Mouse (Mus musculus): ENCODE results near the gene Jkamp. TPM values are rescaled to one million over a fixed set of nuclear protein-coding genes. Genes with fewer than 3 reads are reported as not detected.
A peak's percentile ranks its signal among the peaks of the same experiment; 100 is the strongest.

Gene Jkamp
- polyA plus RNA-seq, 1 experiment from 2014 or later, result 95.7 TPM

GRCm38 (mm10) chr12:72104027-72104426 is 18.6 kb downstream of the Jkamp start:
- WGBS, result 87% methylated on average over 5 of the region's 5 CpGs
- Histone ChIP-seq H3K4me3 (no peak overlapping the region), H3K36me3 (peaks cover 24% of the 10 kb centered on the region), H3K27me3 (ENCODE audit: insufficient read depth, poor library complexity, severe bottlenecking) (no peaks in the 10 kb centered on the region), H3K9me3 (no peaks in the 10 kb centered on the region), H3K4me1 (replicated peaks) (peaks cover 6% of the 10 kb centered on the region; the same call in 1 of the 2 replicates), H3K27ac (no peak overlapping the region)
- no peak for DNase-seq (ENCODE audit: low spot score)

- 26% methylated on average over 14 of the region's 14 CpGs for WGBS
- 0 out of 2 replicates have a peak overlapping the region, but pooled peaks have one; percentile 41 for H3K27ac ChIP-seq
- H3K9me3 ChIP-seq, result no peaks in the 10 kb centered on the region
- H3K4me3 ChIP-seq, result no peak overlapping the region
- no peaks in the 10 kb centered on the region for H3K27me3 ChIP-seq (ENCODE audit: insufficient read depth, poor library complexity, severe bottlenecking)
- H3K36me3 ChIP-seq, result peaks cover 17% of the 10 kb centered on the region
- H3K4me1 ChIP-seq (replicated peaks), result peaks cover 6% of the 10 kb centered on the region; the same call in 1 of the 2 replicates
- DNase-seq (ENCODE audit: low spot score), result peak; percentile 50
These were observed 19.3 kb downstream of the Jkamp start for GRCm38 (mm10) chr12:72104525-72105281.

GRCm38 (mm10) chr12:72115126-72115525 is 29.7 kb downstream of the Jkamp start:
- WGBS, result 84% methylated on average over 6 of the region's 6 CpGs
- H3K4me1 ChIP-seq (replicated peaks), result no peaks in the 10 kb centered on the region

GRCm38 (mm10) chr12:72115686-72116345 is 30.4 kb downstream of the Jkamp start:
- 83% methylated on average over 22 of the region's 23 CpGs for WGBS
- H3K27ac ChIP-seq, result no peak overlapping the region
- no peaks in the 10 kb centered on the region for H3K36me3 ChIP-seq
- no peak for DNase-seq (ENCODE audit: low spot score)
- no peaks in the 10 kb centered on the region for H3K9me3 ChIP-seq
- no peak overlapping the region for H3K4me3 ChIP-seq
- H3K27me3 ChIP-seq (ENCODE audit: insufficient read depth, poor library complexity, severe bottlenecking), result no peaks in the 10 kb centered on the region
- no peaks in the 10 kb centered on the region for H3K4me1 ChIP-seq (replicated peaks)

More at GRCm38 (mm10) chr12:72115126-72115525, 29.7 kb downstream of the Jkamp start:
- no peak for DNase-seq (ENCODE audit: low spot score)
- Histone ChIP-seq H3K27ac (no peak overlapping the region), H3K9me3 (no peaks in the 10 kb centered on the region), H3K27me3 (ENCODE audit: insufficient read depth, poor library complexity, severe bottlenecking) (no peaks in the 10 kb centered on the region), H3K4me3 (no peak overlapping the region), H3K36me3 (no peaks in the 10 kb centered on the region)

GRCm38 (mm10) chr12:72129203-72129602 is 43.8 kb downstream of the Jkamp start:
- Histone ChIP-seq H3K9me3 (0 out of 2 replicates have a peak, but pooled peaks cover 3% of the 10 kb centered on the region), H3K27me3 (ENCODE audit: insufficient read depth, poor library complexity, severe bottlenecking) (no peaks in the 10 kb centered on the region), H3K4me3 (no peak overlapping the region), H3K27ac (no peak overlapping the region), H3K4me1 (replicated peaks) (0 out of 2 replicates have a peak, but pooled peaks cover 3% of the 10 kb centered on the region), H3K36me3 (no peaks in the 10 kb centered on the region)
- WGBS, result 94% methylated on average over 10 of the region's 10 CpGs
- DNase-seq (ENCODE audit: low spot score), result no peak

GRCm38 (mm10) chr12:72150786-72151185 is 65.4 kb downstream of the Jkamp start:
- Histone ChIP-seq H3K4me1 (replicated peaks) (0 out of 2 replicates have a peak, but pooled peaks cover 4% of the 10 kb centered on the region), H3K36me3 (no peaks in the 10 kb centered on the region), H3K9me3 (no peaks in the 10 kb centered on the region), H3K4me3 (no peak overlapping the region), H3K27ac (no peak overlapping the region), H3K27me3 (ENCODE audit: insufficient read depth, poor library complexity, severe bottlenecking) (no peaks in the 10 kb centered on the region)
- 52% methylated on average over 4 of the region's 4 CpGs for WGBS
- DNase-seq (ENCODE audit: low spot score), result peak; percentile 18

Other genes starting within 250 kb of the Jkamp start
- gene Gpr135, start 14.5 kb upstream of the Jkamp start, polyA plus RNA-seq (2016; fragmentation: Nextera tagmentation; extraction: Ambion mirVana), result 0.56 and 0.69 TPM in 2 replicates
- 9.2 and 9.9 TPM in 2 replicates for gene L3hypdh, start 150 bp upstream of the Jkamp start, polyA plus RNA-seq (2016; fragmentation: Nextera tagmentation; extraction: Ambion mirVana)
- gene Ccdc175, start 99.4 kb downstream of the Jkamp start, polyA plus RNA-seq (2016; fragmentation: Nextera tagmentation; extraction: Ambion mirVana), result not detected in 2 replicates